7 mouse cellular contexts compared by ENCODE assay signal in the genomic region with DNA sequence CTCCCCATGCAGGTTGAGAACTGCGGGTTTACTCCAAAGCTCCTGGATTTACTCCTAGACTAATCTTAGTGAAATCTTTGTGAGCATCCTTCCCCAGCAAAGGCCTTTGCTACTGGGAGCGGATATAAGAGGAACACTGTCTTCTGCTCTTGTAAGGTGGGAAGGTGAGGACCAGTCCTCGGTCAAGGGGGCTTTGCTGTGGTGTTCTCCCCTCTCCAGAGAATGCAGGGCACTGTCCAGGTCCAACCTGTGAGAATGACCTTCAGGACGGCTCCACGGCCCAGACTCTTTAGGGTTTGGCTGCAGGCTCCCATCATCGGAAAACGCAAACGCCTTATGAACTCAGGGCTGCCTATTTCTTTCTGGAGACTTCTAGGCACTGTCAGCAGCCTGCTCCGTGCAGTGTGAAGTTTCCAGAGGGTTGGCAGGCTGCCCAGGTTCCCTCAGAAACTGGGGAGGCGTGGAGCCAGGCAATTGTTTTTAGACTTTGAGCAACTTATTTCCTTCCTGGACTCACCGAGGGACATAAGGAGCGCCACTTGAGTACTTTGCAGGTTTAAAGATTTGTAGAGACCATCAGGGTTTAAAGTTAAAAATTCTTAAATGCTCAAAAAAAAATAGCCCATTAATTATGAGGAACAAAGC.
DNase-seq lines count a peak whose midpoint lies in the region; ATAC-seq and TF ChIP-seq lines count a peak whose summit lies in the region.

No protein-coding gene starts in this region.

- DNase-seq in 3T3-L1 (ENCODE audit: low read depth, low spot score) (peak; percentile 44), Patski (ENCODE audit: low read depth, low spot score) (peak; percentile 28)
- peak; percentile 38 to 81 for DNase-seq in frontal cortex, adult 2 months (ENCODE audit: extremely low spot score in 1 of 2, low spot score in 1 of 2)
- DNase-seq in heart, postnatal 10 days, result peak; percentile 88 to 91
- DNase-seq in layer of hippocampus, postnatal 25 days (ENCODE audit: extremely low spot score in 1 of 2, low spot score in 1 of 2), result peak; percentile 21 to 60
- DNase-seq in thymus, postnatal 4 days, result no peak

- POLR2A ChIA-PET in Patski (lab: Charles Lee), result no interaction called here

- CTCF ChIA-PET in Patski (lab: Charles Lee), result no interaction called here

- intact Hi-C loops in heart, postnatal 10 days (cut with DNase I), result no loop called here

- no peak for TF ChIP-seq CTCF in Patski (IDR thresholded peaks at IDR 0.05)

- in situ Hi-C loops in Patski (cut with MboI; ENCODE audit: low pct_unique_long_range_greater_than_20kb), result no loop called here

- no peak for ATAC-seq in Patski
- 0 out of 2 replicates have a peak, but pooled peaks have one; percentile 20 for ATAC-seq in megakaryocyte progenitor cell, adult 5-6 weeks (replicated peaks; ENCODE audit: poor library complexity)

- H3K27me3 ChIP-seq in Patski, result no peaks in the 10 kb centered on the region
